Mouse (Mus musculus) G1E (cell line): Measurements from ENCODE around the gene March1. TPM values are rescaled to one million over a fixed set of nuclear protein-coding genes. Genes with fewer than 3 reads are reported as not detected.
"Not testable (repeated sequence)": the region's sequence is repeated elsewhere in the genome, so short reads cannot be mapped to it uniquely, and the experiment has no call there.

ENCODE experiments used
- ATAC-seq: 2 replicates; pipeline ENCODE4 v1.8.0; 2016; ENCODE audit warnings: mild to moderate bottlenecking; ENCODE audit not compliant: insufficient number of reproducible peaks, poor library complexity, low FRiP score, severe bottlenecking; ENCODE audit errors: extremely low read depth
- DNase-seq: peaks from one replicate; pipeline ENCODE4 v3.0.0; 2012; ENCODE audit warnings: low spot score
- H3K27me3 ChIP-seq: 2 replicates; pipeline ENCODE4 v1.6.1; 2012; ENCODE audit warnings: mild to moderate bottlenecking, low read length, inconsistent platforms; ENCODE audit not compliant: insufficient read depth
- H3K36me3 ChIP-seq: replicated peaks from 2 replicates; pipeline ENCODE3; 2012; ENCODE audit warnings: mild to moderate bottlenecking, inconsistent platforms
- H3K4me1 ChIP-seq: 2 replicates; pipeline ENCODE4 v1.6.1; 2012; ENCODE audit warnings: low read depth, low read length, inconsistent platforms, mixed read lengths; ENCODE audit not compliant: insufficient read depth
- H3K4me3 ChIP-seq: 2 replicates; pipeline ENCODE4 v1.5.1; 2012; ENCODE audit warnings: low read depth, mild to moderate bottlenecking, inconsistent platforms, low read length, moderate library complexity, mixed read lengths
- H3K9me3 ChIP-seq: replicated peaks from 2 replicates; pipeline ENCODE4 v1.6.1; 2012; ENCODE audit warnings: inconsistent platforms
- CTCF ChIP-seq: IDR thresholded peaks from 2 replicates; pipeline ENCODE4 v1.5.1; 2012; ENCODE audit warnings: low read depth, low read length, inconsistent platforms, mixed read lengths
- GATA1 ChIP-seq: IDR thresholded peaks from 2 replicates; pipeline ENCODE4 v1.6.1; 2012; ENCODE audit warnings: borderline replicate concordance, low read length, inconsistent platforms, mixed read lengths
- GATA2 ChIP-seq: IDR thresholded peaks from 2 replicates; pipeline ENCODE4 v1.6.1; 2012; ENCODE audit warnings: low read depth, low read length, inconsistent platforms, borderline replicate concordance
- POLR2AphosphoS5 ChIP-seq: IDR thresholded peaks from 2 replicates; pipeline ENCODE4 v1.6.1; 2012; ENCODE audit warnings: low read depth, low read length, inconsistent platforms; ENCODE audit not compliant: insufficient replicate concordance
- TAL1 ChIP-seq: conservative IDR thresholded peaks from 2 replicates; pipeline ENCODE4 v1.6.1; 2012; ENCODE audit warnings: low read depth, low read length, inconsistent platforms, mixed read lengths
- polyA plus RNA-seq: library from polyadenylated mRNA; stranded (reverse); fragments of >175 nt; gene quantifications from 2 replicates; pipeline ENCODE4 v1.2.3, GENCODE M21; 2012
- total RNA-seq, 2 experiments: library from RNA; stranded (forward) in 1 of 2; stranded (reverse) in 1 of 2; fragments of 200-1000 nt in 1 of 2; fragments of >200 nt in 1 of 2; fragmentation: Nextera tagmentation in 1 of 2; gene quantifications; 2 replicates each; pipeline ENCODE4 v1.2.3; 2014 to 2017

Gene March1
- total and polyA plus RNA-seq, 3 experiments = 0.16 TPM; not detected in 2

DNA sequence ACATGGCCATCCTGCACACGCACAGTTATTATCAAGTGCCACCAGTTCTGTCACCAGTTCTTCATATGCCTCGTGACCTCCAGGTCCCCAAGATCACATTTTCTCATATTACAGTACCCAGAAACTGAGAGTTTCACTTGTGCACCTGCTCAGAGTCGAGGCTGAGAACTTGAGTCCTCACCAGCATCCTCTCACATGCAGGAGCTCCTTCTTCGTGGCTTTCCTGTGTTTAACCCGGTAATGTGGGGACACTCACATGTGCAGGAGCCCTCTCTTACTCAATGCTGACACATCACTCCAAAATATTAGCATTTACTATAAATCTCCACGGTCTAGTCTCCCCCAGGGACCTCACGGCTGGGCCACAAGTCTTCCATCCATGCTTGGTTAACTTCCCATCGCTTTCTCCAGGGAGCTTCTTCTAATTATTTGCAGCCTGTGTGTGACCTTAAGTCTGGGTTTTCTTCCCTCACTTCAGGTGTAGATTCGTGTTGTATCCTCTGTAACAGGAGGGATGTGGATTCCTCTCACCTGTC, 792.4 kb downstream of the March1 start:
- TF ChIP-seq POLR2AphosphoS5 (no peak), GATA1 (no peak)
- ATAC-seq (no peak), DNase-seq (no peak)
- H3K4me3 ChIP-seq = no peak overlapping the region
- peaks cover 6% of the 10 kb centered on the region for H3K4me1 ChIP-seq
- H3K36me3 ChIP-seq = no peaks in the 10 kb centered on the region
- H3K9me3 ChIP-seq = no peaks in the 10 kb centered on the region
- H3K27me3 ChIP-seq = peaks cover 3% of the 10 kb centered on the region

DNA sequence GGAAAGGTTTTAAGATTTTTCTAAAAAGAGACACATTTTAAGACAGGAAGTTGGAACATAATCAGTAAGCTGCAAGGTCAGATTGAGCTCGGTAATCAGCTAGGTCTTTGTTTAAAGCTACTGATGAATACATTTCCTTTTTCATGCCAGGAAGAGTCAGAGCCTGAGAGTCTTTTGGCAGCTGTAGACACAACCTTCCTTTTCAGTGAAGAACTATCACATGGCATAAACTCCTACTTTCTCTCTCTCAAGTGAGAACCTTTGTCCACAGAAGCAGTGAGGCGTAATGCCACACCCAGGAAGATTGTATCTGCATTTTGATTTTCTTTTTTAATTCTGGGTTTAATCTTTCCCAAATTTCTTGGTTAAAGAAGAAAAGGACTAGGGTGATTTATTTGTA, 795.4 kb downstream of the March1 start:
- TF ChIP-seq CTCF (no peak), GATA2 (no peak), POLR2AphosphoS5 (no peak), GATA1 (no peak), TAL1 (no peak)

DNA sequence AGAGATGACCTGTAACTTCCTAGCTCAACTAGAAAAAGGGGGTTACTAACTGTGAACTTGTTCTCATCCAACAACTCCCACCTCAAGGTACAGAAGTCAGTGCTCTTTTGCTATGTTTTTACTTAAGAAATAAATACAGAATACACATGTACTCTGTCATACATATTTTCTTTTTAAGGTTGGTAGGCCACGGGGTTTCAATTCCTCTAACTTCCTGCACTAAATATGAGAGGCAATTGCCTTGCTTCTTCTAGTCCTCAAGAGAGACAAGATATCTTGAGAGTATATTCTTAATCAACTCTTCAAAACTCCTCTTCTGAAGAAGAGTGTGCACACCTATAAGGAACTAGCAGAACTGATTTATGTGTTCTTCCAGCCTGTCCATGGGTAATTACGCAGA, 797.5 kb downstream of the March1 start:
- H3K4me3 ChIP-seq = no peak overlapping the region

More for the DNA sequence above, 795.4 kb downstream of the March1 start:
- no peaks in the 10 kb centered on the region for H3K4me1 ChIP-seq
- no peak for DNase-seq
- no peak for ATAC-seq
- H3K27me3 ChIP-seq = peaks cover 3% of the 10 kb centered on the region
- H3K36me3 ChIP-seq = no peaks in the 10 kb centered on the region
- no peak overlapping the region for H3K4me3 ChIP-seq
- no peaks in the 10 kb centered on the region for H3K9me3 ChIP-seq

DNA sequence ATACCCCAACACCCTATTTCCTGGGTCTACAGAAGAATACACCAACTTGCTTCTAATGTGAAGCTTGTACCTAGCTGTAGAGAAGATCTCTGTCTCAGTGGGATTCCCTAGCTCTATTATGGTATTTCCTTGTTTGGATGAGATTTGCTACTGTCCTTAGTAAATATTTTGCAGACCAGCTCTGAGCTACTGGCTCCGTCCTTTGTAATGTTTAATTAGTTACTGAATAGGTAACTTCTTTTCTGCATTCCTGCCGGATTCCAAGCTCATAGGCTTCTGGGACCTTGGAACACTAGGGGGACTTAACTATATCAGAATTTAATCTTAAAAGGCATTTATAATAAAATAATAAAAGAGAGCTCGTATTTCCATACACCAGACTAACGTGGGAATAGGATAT, 799.9 kb downstream of the March1 start:
- not testable (repeated sequence) for H3K36me3 ChIP-seq, H3K27me3 ChIP-seq, H3K9me3 ChIP-seq, DNase-seq, H3K4me1 ChIP-seq, H3K4me3 ChIP-seq, ATAC-seq

More for the DNA sequence above, 797.5 kb downstream of the March1 start:
- H3K27me3 ChIP-seq = peaks cover 4% of the 10 kb centered on the region; the same call in 1 of the 2 replicates
- DNase-seq (no peak), ATAC-seq (no peak)
- H3K36me3 ChIP-seq = no peaks in the 10 kb centered on the region
- TF ChIP-seq GATA2 (no peak), GATA1 (no peak), CTCF (no peak), POLR2AphosphoS5 (no peak), TAL1 (no peak)
- H3K4me1 ChIP-seq = no peaks in the 10 kb centered on the region
- no peaks in the 10 kb centered on the region for H3K9me3 ChIP-seq

DNA sequence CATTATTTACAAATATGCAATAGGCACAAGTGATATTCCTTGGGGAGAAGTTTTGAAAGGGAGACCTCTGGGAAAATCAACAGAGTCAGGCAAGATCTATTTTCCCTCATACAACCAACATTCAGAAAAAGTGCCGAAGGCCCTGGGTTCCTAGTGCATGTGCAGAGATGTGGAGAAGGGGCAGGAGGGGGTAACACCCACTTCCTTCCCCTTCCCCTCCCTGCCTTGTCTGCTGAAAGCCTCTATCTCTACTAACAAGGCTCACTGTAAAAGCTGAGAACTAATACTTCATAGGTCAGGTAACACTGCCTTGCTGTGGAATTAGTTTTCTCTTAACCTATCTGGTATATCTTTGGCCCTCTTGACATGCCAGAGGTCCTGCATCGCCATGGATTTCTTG, 812.9 kb downstream of the March1 start:
- ATAC-seq (no peak), DNase-seq (no peak)
- no peaks in the 10 kb centered on the region for H3K9me3 ChIP-seq
- H3K4me1 ChIP-seq = no peaks in the 10 kb centered on the region
- H3K4me3 ChIP-seq = no peak overlapping the region
- no peaks in the 10 kb centered on the region for H3K27me3 ChIP-seq
- TF ChIP-seq GATA1 (no peak), TAL1 (no peak), CTCF (no peak), GATA2 (no peak)
- H3K36me3 ChIP-seq = no peaks in the 10 kb centered on the region

DNA sequence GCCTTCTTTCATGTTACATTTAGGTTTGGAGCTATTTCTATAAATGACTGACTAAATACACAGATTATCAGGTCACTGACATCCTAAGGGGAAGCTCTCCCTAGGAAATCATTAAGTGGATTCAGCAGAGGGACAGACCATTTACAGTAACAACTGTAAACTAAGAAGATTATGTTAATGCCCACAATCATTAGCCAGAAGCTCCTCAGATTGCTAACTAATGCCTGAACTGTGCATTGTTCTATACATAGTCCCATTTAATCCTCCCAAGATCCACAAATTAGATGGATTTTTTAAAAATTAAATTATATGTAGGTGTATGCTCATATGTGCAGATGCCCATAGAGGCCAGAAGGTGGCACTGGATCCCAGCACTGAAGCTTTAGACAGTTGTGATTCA, 815.9 kb downstream of the March1 start:
- H3K27me3 ChIP-seq = 0 out of 2 replicates have a peak, but pooled peaks cover 3% of the 10 kb centered on the region
- ATAC-seq (no peak), DNase-seq (no peak)
- no peak overlapping the region for H3K4me3 ChIP-seq
- no peaks in the 10 kb centered on the region for H3K9me3 ChIP-seq
- H3K36me3 ChIP-seq = no peaks in the 10 kb centered on the region
- TF ChIP-seq GATA2 (no peak), POLR2AphosphoS5 (no peak), CTCF (no peak), GATA1 (no peak), TAL1 (no peak)
- no peaks in the 10 kb centered on the region for H3K4me1 ChIP-seq

DNA sequence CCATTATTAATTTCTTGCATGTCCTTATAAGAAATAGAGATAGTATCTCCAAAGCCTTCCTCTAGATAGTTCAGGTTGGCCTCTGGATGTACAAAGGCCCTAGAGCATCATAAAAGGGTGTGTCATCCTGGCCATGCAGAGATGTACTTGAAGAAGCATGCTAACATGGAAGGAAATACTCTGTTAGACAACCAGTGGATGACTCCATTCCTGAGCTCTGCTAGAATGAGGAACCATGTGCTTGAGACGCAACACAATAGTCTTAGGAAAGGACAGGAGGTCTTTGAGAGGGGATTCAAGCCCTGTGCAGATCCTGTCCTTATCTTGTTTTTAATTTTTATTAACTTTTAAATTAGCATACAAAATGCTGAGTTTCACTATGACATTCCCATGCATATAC, 819.1 kb downstream of the March1 start:
- no peak for ATAC-seq
- no peak for DNase-seq
- Histone ChIP-seq H3K9me3 (no peaks in the 10 kb centered on the region), H3K27me3 (peaks cover 7% of the 10 kb centered on the region; the same call in 1 of the 2 replicates), H3K4me1 (no peaks in the 10 kb centered on the region), H3K36me3 (no peaks in the 10 kb centered on the region), H3K4me3 (no peak overlapping the region)
- TF ChIP-seq POLR2AphosphoS5 (no peak), TAL1 (no peak), CTCF (no peak), GATA2 (no peak), GATA1 (no peak)
